ENCODE assay signal across 17 mouse cellular contexts in the genomic region with DNA sequence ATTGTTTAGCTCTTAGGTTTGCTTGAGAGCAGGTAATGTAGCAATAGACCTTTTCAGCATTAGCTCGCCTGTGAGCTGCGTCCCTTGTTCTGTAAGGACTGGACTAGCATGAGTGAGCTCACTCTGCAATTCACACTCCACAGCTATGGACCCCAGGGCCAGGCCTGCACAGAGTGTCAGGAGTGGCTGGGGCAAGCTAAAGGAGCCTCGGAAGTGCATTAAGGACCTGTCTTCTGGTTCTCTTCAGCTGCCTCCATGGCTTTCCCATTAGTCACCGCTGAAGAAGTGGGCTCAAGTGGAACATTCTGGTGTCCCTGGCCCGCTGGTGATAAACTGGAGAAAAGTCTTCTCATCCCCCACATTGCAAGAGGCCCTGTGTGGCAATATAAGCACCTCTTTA.
"Had no signal": no experiment of that assay in that cellular context is flagged by ENCODE, and none has a peak within 500 bp of the region (broad histone marks: within the 10 kb centered on the region; RNA-seq: fewer than 3 reads in every experiment).

No protein-coding gene starts in this region.

- ATAC-seq: midbrain, embryonic 16.5 days had no signal

- H3K27me3 ChIP-seq: limb, embryonic 12.5 days; midbrain, embryonic 12.5 days; neural tube, embryonic 13.5 days had no signal

- H3K27ac ChIP-seq: kidney, postnatal 0 days; limb, embryonic 12.5 days; liver, embryonic 14.5 days; midbrain, embryonic 12.5 days; neural tube, embryonic 13.5 days had no signal

- H3K9me3 ChIP-seq: limb, embryonic 12.5 days; midbrain, embryonic 12.5 days; neural tube, embryonic 13.5 days had no signal

- H3K4me1 ChIP-seq: neural tube, embryonic 13.5 days had no signal

- H3K4me3 ChIP-seq: limb, embryonic 12.5 days; midbrain, embryonic 12.5 days; neural tube, embryonic 13.5 days had no signal

- H3K36me3 ChIP-seq: limb, embryonic 12.5 days had no signal

- H3K4me2 ChIP-seq: limb, embryonic 12.5 days; lung, embryonic 14.5 days; midbrain, embryonic 12.5 days; neural tube, embryonic 13.5 days had no signal

- DNase-seq: kidney, adult 11 months; kidney, adult 9 months; kidney, postnatal 36 days; layer of hippocampus, adult 9-11 months; layer of hippocampus, postnatal 36 days; lung, embryonic 14.5 days; retina, postnatal 1 day; right cerebral cortex, postnatal 4 days; spleen, adult 18-20 months; thymus, adult 18-20 months; thymus, postnatal 25 days had no signal

- H3K9ac ChIP-seq: limb, embryonic 12.5 days; liver, embryonic 14.5 days; lung, embryonic 14.5 days; midbrain, embryonic 12.5 days; neural tube, embryonic 13.5 days had no signal
